Mouse (Mus musculus): ENCODE data around the gene Pla2g5.

GRCm38 (mm10) chr4:138782098-138782497 lies 81.2 kb downstream of the Pla2g5 start:
- TF ChIP-seq GATA1 (IDR thresholded peaks at IDR 0.05; ENCODE audit: borderline replicate concordance, low read length) (no peak), FLI1 (IDR thresholded peaks at IDR 0.05; ENCODE audit: low read length) (no peak)

Data from megakaryocyte, embryonic 14.5 days (primary cell).